Mouse (Mus musculus) fibroblast of lung, adult 2 months (primary cell): ENCODE results near the gene Kcnd2.
"Not testable (repeated sequence)": the region's sequence is repeated elsewhere in the genome, so short reads cannot be mapped to it uniquely, and the experiment has no call there.

Experiments used
- DNase-seq: peaks from one replicate; pipeline ENCODE4 v3.0.0-alpha.2; 2011; ENCODE audit warnings: low read depth

Gene Kcnd2

GRCm38 (mm10) chr6:21215491-21216191 is at the start of gene Kcnd2:
Kcnd2 (plus strand) TSS chr6:21215503.
- no peak for DNase-seq

GRCm38 (mm10) chr6:21166611-21167010 is 48.7 kb upstream of the Kcnd2 start:
- DNase-seq = no peak

GRCm38 (mm10) chr6:21195341-21195740 is 20.0 kb upstream of the Kcnd2 start:
- DNase-seq = no peak

- peak; percentile 2 for DNase-seq
These were observed 1.2 kb upstream of the Kcnd2 start for GRCm38 (mm10) chr6:21213865-21214672.

- DNase-seq = no peak
These were observed 421 bp upstream of the Kcnd2 start for GRCm38 (mm10) chr6:21214673-21215490.

GRCm38 (mm10) chr6:21216206-21217020 is 1.1 kb downstream of the Kcnd2 start:
- no peak for DNase-seq

GRCm38 (mm10) chr6:21217156-21217555 is 1.9 kb downstream of the Kcnd2 start:
- no peak for DNase-seq

- DNase-seq = no peak
These were observed 10.8 kb downstream of the Kcnd2 start for GRCm38 (mm10) chr6:21226124-21226523.

- no peak for DNase-seq
These were observed 43.7 kb downstream of the Kcnd2 start for GRCm38 (mm10) chr6:21259031-21259430.

- DNase-seq = no peak
These were observed 52.6 kb downstream of the Kcnd2 start for GRCm38 (mm10) chr6:21267897-21268296.

- no peak for DNase-seq
These were observed 62.1 kb downstream of the Kcnd2 start for GRCm38 (mm10) chr6:21277343-21277933.

GRCm38 (mm10) chr6:21304943-21305342 is 89.6 kb downstream of the Kcnd2 start:
- DNase-seq = no peak

- no peak for DNase-seq
These were observed 94.9 kb downstream of the Kcnd2 start for GRCm38 (mm10) chr6:21310159-21310558.

GRCm38 (mm10) chr6:21321407-21321806 is 106.1 kb downstream of the Kcnd2 start:
- DNase-seq = no peak

- no peak for DNase-seq
These were observed 106.9 kb downstream of the Kcnd2 start for GRCm38 (mm10) chr6:21322211-21322610.

GRCm38 (mm10) chr6:21325251-21325650 is 109.9 kb downstream of the Kcnd2 start:
- no peak for DNase-seq

GRCm38 (mm10) chr6:21327081-21327737 is 111.9 kb downstream of the Kcnd2 start:
- DNase-seq = no peak

GRCm38 (mm10) chr6:21385298-21385697 is 170.0 kb downstream of the Kcnd2 start:
- DNase-seq = not testable (repeated sequence)

GRCm38 (mm10) chr6:21391776-21392175 is 176.5 kb downstream of the Kcnd2 start:
- no peak for DNase-seq

GRCm38 (mm10) chr6:21413656-21414055 is 198.4 kb downstream of the Kcnd2 start:
- no peak for DNase-seq

GRCm38 (mm10) chr6:21418246-21418645 is 202.9 kb downstream of the Kcnd2 start:
- no peak for DNase-seq
